Mouse (Mus musculus) adrenal gland, postnatal 4 days (tissue): ENCODE measurements around the gene Atg10. TPM values are rescaled to one million over a fixed set of nuclear protein-coding genes. Genes with fewer than 3 reads are reported as not detected.

ENCODE experiments used
- DNase-seq, 2 experiments: peaks; one replicate each; pipeline ENCODE4 v3.0.0; 2021 to 2022; ENCODE audit warnings: low spot score in 2 of 2, mixed read lengths in 2 of 2
- total RNA-seq, 2 experiments: library from RNA; stranded (reverse); gene quantifications; 2 replicates each; pipeline ENCODE4 v1.2.3; 2021

Gene Atg10
- total RNA-seq, 2 experiments from 2014 or later: 22.4 to 23.4 TPM

DNA sequence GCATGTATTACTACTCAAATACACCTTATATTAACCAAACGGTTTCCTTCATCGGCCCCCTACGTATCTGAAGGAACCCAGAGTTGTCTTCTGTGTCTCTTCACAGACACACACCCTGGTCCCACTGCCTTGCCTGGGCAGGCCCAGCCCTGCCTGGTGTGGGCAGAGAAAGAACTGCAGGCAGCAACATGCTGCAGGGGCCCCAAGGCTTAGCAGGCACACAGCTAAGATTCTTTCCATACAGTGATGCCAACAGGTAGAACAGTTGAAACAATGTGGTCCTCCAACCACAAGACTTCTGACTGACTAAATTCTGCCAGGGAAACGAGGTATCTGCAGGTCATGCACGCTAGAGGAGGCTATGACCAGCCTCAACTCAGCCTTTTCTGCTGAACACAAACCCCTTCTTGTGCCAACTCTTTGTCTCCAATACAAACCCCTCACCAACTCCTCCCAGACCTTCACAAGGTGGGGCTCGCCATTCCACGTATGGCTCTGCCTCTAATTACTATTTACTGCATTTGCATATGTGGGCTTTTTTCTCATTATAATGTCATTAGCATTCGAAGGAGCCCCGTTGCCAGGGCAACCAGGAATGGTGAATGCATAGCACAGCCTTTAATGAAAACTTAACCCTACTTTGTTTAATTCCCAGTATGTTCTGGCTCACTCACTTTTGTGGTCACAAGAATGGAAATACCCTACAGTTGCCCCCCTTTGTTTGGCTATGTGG is 45.2 kb downstream of the Atg10 start:
- no peak for DNase-seq

GRCm38 (mm10) chr13:91175347-91175746 is 48.4 kb downstream of the Atg10 start:
- no peak for DNase-seq

GRCm38 (mm10) chr13:91171766-91172491 is 51.8 kb downstream of the Atg10 start:
- DNase-seq: no peak

DNA sequence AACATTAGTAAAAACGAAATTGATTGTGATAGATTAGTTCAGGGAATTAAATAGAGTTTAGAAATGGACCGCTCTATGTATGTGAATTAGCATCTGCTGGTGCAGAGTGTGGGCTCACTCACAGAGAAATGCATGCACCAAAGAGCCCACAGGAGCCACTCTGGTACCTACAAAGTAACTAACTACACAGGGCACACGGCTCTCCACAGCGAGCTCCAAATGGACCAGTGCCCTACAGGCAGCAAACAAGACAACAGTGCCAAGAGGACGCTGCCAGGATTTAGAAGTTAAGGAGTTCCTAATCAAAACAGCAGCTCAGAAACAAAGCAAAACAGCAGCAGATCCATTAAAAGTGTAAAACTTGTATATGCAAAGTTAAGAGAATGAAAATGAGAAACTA is 52.6 kb downstream of the Atg10 start:
- no peak for DNase-seq

DNA sequence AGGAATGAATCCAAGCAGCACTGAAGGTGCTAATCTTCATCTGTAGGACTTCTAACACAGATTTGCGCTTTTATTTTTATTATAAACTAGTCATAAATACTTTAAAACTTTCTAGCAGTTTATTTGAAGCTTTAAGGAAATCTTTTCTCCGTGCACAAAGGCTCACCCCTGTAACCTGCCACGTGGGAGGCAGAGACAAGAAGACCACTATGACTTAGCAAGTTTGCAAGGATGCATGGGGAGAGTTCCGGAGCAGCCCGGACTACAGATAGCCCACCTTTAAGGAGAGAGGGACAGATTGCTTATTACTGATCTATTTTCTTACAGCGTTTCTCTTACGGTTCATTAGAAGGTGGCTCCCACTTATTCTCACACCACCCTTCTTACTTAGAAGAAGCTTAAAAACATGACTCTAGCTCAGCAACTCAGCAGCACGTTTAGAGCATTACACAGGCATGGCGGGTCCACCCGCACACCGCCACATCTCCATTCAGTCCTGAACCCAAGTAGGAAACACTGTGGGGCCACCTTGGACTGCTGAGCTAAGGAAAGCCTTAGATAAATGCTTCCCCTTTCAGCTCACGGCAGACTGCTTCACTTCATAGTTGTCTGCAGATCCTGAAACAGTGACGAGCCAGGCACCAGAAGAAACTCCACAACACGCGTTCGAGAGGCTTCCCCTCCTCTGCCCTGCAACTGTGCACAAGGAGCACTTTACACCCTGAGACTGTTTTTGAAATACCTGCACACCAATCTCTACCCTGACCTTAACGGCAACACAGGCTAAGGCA is 54.0 kb downstream of the Atg10 start:
- DNase-seq: no peak

GRCm38 (mm10) chr13:91168486-91168885 is 55.3 kb downstream of the Atg10 start:
- no peak for DNase-seq

DNA sequence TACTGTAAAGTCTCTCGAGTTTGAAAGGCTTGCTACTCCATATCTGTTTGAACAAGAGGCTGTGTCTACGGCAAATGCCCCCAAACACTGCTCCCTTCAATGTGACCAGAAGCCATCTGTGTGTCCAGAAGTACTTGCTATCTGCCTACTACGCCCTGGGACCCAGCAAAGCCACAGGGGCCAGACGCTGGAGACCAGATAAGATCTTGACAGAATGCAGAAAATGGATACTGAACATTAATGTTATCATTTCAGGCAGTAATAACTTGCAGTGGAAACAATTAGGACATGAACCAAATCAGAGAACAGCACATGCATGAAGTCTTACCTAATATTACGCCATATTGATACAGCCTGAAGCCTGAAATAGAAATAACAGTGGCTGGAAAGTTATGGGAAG is 56.2 kb downstream of the Atg10 start:
- no peak for DNase-seq

DNA sequence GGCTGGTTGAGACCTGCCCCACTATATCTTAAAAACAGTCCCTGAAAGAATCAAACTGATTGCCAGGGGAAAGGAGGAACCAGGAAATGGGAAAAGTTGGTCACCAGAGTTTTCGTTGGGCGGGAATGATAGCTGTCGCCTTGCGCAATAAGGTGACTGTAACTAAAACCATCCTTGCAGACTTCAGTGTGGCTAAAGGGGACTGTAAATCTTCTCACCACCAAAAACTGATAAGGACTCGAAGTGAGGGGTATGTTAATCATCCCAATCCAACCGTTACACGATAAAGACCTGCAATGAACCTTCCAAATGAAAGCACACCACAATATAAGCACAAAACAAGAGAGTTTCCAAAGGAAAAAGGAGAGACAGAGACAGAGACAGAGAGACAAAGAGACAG is 57.5 kb downstream of the Atg10 start:
- no peak for DNase-seq

GRCm38 (mm10) chr13:91165200-91165599 is 58.6 kb downstream of the Atg10 start:
- no peak for DNase-seq

DNA sequence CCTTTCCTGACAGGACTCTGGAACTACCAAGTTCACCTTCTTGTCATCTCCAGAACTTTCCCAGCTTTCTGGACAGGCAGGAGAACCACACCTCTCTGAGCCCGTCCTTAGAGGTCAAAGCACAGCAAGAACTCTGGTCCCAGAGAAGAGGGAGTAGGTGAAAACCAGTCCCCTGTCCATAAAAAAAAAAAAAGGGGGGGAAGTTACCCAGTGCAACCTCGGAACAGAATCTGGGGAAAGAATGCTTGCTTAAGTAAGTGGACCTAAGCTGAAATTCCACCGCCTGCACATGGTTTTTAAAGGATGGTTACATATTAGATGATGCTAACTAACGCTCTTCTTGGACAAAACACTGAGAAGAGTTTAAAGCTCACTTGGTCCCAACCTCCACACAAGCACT is 60.5 kb downstream of the Atg10 start:
- no peak for DNase-seq

- no peak for DNase-seq
Measured at GRCm38 (mm10) chr13:91162452-91162851, 61.3 kb downstream of the Atg10 start.

DNA sequence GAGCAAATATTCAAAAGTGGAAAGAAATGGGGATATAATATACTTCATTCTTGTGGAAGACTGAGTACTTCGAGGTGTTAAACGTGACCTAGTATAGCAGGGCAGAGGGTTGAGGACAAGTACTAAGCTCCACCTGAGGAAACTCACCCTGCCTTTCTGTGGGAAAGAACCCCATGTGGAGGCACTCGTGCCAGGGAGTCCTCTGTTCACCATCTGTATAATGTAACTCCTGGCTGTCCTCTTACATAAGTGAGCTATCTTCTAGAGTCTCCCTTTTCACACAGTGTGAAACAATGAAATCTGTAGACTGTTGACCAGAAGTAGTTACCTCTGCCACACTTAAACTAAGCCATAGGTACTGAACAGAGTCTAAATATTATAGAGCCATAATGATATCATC is 63.2 kb downstream of the Atg10 start:
- no peak for DNase-seq

GRCm38 (mm10) chr13:91159881-91160280 is 63.9 kb downstream of the Atg10 start:
- no peak for DNase-seq

DNA sequence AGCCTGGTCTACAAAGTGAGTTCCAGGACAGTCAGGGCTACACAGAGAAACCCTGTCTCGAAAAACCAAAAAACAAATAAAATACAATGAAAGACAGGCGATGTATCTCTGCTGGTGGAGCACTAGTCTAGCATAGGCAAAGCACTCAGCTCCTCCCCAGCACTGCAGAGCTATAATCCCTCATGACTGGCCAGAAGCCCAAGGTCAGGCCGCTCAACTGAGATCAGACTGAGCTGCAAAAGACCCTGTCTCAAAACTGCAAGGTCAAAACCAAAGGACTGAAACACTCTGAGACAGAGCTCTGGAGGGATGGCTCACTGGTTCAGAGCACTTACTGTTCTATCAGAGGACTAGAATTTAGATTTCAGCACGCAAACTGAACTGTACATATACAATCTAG is 65.8 kb downstream of the Atg10 start:
- DNase-seq: no peak

- no peak for DNase-seq
Measured at GRCm38 (mm10) chr13:91157429-91157828, 66.3 kb downstream of the Atg10 start.

GRCm38 (mm10) chr13:91156949-91157348 is 66.8 kb downstream of the Atg10 start:
- DNase-seq: no peak

GRCm38 (mm10) chr13:91156308-91156707 is 67.5 kb downstream of the Atg10 start:
- no peak for DNase-seq

DNA sequence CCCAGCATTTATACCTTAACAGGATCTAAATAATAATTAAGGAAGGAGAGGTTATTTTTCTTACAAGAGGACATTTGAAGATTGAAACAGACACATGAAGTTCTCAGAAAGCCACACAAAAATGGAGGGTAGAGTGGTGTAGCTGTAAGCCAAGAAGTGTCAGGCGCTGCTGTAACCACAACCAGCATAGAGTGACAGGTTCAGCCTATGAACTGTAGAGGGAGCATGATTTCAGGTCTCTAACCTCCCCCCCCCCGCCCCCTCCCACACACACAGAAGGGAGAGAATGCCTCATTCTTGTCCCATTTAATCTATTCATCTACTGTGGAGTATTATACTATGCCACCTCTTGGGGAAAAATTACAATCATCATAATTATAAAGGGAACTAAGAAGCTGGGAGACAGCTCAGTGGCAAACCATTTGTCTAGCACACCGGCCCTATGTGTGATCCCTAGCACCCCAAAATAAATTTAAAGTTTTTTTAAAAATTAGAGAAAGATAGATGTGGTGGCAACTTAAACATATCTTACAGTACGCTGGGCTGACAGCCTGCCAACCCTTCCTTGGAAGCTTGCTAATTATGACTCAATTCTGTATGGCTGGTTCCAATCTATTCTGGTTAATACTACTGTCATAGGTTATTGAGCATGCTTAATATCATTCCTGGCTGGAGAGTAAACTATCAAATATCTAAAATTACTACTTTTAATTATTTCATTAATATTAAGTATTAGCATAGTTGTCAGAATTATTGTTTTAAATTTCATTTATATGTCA is 68.2 kb downstream of the Atg10 start:
- no peak for DNase-seq

DNA sequence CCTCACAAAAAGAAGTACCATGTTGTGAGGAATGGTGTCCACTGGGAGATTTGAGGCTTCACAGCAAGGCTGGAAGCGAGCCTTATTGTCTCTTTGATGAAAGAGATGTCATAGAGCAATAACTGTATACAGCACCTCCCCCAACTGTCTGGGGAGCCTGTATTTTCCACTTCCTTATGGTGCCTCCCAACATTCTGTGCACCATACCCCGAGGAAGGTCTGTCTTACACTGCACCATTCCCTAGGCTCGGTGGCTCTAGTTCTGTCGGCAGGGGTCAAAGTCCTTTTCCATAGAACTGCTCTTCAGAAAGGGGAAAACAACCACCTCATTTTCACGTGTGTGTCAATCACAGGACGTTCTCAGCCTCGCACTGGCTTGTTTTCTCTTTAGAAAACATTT is 69.1 kb downstream of the Atg10 start:
- no peak for DNase-seq

- no peak for DNase-seq
Measured at GRCm38 (mm10) chr13:91136337-91136736, 87.4 kb downstream of the Atg10 start.

GRCm38 (mm10) chr13:91133334-91133890 is 90.4 kb downstream of the Atg10 start:
- DNase-seq: no peak
